Mouse (Mus musculus) midbrain, embryonic 13.5 days (tissue): Measurements from ENCODE around the gene Ly6g5b. TPM values are rescaled to one million over a fixed set of nuclear protein-coding genes. Genes with fewer than 3 reads are reported as not detected.

Experiments used
- ATAC-seq: fragments of 200-750 bp; cut with Nextera tagmentation; 2 replicates; pipeline ENCODE4 v1.8.0; 2017; ENCODE audit warnings: mild to moderate bottlenecking, moderate TSS enrichment, moderate library complexity
- H3K27ac ChIP-seq: fragments of 300-500 bp; sonication (generic); 2 replicates; pipeline ENCODE4 v1.5.1; 2015; ENCODE audit warnings: inconsistent platforms, mild to moderate bottlenecking, moderate library complexity
- H3K27me3 ChIP-seq: fragments of 300-500 bp; sonication (generic); 2 replicates; pipeline ENCODE4 v1.6.1; 2015; ENCODE audit warnings: mild to moderate bottlenecking, inconsistent platforms
- H3K36me3 ChIP-seq: fragments of 300-500 bp; sonication (generic); 2 replicates; pipeline ENCODE4 v1.6.1; 2015; ENCODE audit warnings: mild to moderate bottlenecking, inconsistent platforms
- H3K4me1 ChIP-seq: fragments of 300-500 bp; sonication (generic); replicated peaks from 2 replicates; pipeline ENCODE4 v1.6.1; 2015; ENCODE audit warnings: inconsistent platforms
- H3K4me2 ChIP-seq: fragments of 300-500 bp; sonication (generic); replicated peaks from 2 replicates; pipeline ENCODE4 v1.6.1; 2015; ENCODE audit warnings: moderate library complexity, mild to moderate bottlenecking, inconsistent platforms
- H3K4me3 ChIP-seq: fragments of 300-500 bp; sonication (generic); replicated peaks from 2 replicates; pipeline ENCODE4 v1.5.1; 2015; ENCODE audit warnings: mild to moderate bottlenecking, inconsistent platforms
- H3K9ac ChIP-seq: fragments of 300-500 bp; sonication (generic); replicated peaks from 2 replicates; pipeline ENCODE4 v1.6.1; 2015; ENCODE audit warnings: mild to moderate bottlenecking, inconsistent platforms
- H3K9me3 ChIP-seq: fragments of 300-500 bp; sonication (generic); 2 replicates; pipeline ENCODE4 v1.6.1; 2016; ENCODE audit warnings: mild to moderate bottlenecking, inconsistent platforms
- WGBS: fragments of 180-500 bp; shearing (Covaris S2); methylation state at CpG from one replicate; pipeline ENCODE4 v1.1.7; 2015; 5-methylcytosine and 5-hydroxymethylcytosine counted together
- polyA plus RNA-seq: library from polyadenylated mRNA; unstranded; fragments of >200 nt; fragmentation: Nextera tagmentation; extraction: Ambion mirVana; gene quantifications from 2 replicates; pipeline ENCODE4 v1.2.1, GENCODE M21; 2015

The Ly6g5b gene
- polyA plus RNA-seq, 1 experiment from 2014 or later, result 1.4 TPM

GRCm38 (mm10) chr17:35155451-35155850, 40.2 kb upstream of the Ly6g5b start:
- WGBS, result 93% methylated on average over 12 of the region's 12 CpGs
- H3K36me3 ChIP-seq, result peaks cover 98% of the 10 kb centered on the region
- no peaks in the 10 kb centered on the region for H3K4me1 ChIP-seq
- no peak for ATAC-seq
- H3K4me2 ChIP-seq, result no peak overlapping the region
- no peak overlapping the region for H3K9ac ChIP-seq
- no peaks in the 10 kb centered on the region for H3K27me3 ChIP-seq
- no peaks in the 10 kb centered on the region for H3K9me3 ChIP-seq
- H3K4me3 ChIP-seq, result no peak overlapping the region
- H3K27ac ChIP-seq, result no peak overlapping the region

DNA sequence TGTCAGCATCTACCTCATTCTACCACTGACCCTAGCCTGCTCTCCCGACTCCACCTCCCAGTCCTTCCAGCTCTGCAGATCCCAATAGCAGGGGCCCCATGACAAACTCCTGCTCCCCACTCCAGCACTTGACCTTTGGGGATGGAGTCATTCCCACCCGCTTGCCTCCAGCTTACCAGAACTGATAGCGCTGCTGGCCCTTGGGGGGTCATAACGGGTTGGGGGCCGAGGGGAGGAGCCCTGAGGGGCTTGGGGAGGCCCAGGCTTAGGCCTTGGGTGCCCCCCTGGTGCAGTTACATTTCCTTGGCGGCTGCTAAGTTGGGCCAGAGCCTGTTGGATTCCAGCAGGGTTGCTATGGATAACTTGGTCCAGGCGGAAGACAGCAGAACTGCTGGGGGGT, 39.4 kb upstream of the Ly6g5b start:
- no peak overlapping the region for H3K9ac ChIP-seq
- no peaks in the 10 kb centered on the region for H3K27me3 ChIP-seq
- peaks cover 98% of the 10 kb centered on the region for H3K36me3 ChIP-seq
- H3K4me3 ChIP-seq, result no peak overlapping the region
- no peak overlapping the region for H3K4me2 ChIP-seq
- 81% methylated on average over 7 of the region's 7 CpGs for WGBS
- H3K27ac ChIP-seq, result no peak overlapping the region
- H3K4me1 ChIP-seq, result no peaks in the 10 kb centered on the region
- ATAC-seq, result no peak
- no peaks in the 10 kb centered on the region for H3K9me3 ChIP-seq

DNA sequence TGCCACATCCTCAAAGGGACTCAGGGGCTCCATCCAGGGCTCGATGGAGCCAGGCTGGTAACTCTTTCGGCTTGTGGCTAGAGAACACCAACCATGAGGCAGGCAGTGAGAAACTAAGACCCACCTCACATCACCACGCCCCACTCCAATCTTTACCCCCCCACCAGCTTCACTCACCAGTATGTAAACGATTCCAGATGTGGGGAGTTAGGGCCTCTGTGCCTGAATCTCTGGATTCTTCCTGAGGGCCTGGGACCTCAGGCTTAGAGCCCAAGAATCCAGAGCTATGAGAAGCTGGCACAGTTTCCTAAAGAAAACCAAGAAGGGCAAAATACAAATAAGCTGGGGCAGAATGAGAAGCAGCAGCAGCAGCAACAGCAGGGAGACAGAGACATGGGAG, 38.7 kb upstream of the Ly6g5b start:
- Histone ChIP-seq H3K27ac (no peak overlapping the region), H3K4me3 (no peak overlapping the region), H3K36me3 (peaks cover 98% of the 10 kb centered on the region), H3K27me3 (no peaks in the 10 kb centered on the region), H3K9me3 (no peaks in the 10 kb centered on the region), H3K4me2 (no peak overlapping the region), H3K9ac (no peak overlapping the region), H3K4me1 (no peaks in the 10 kb centered on the region)
- 94% methylated on average over 4 of the region's 4 CpGs for WGBS
- no peak for ATAC-seq

DNA sequence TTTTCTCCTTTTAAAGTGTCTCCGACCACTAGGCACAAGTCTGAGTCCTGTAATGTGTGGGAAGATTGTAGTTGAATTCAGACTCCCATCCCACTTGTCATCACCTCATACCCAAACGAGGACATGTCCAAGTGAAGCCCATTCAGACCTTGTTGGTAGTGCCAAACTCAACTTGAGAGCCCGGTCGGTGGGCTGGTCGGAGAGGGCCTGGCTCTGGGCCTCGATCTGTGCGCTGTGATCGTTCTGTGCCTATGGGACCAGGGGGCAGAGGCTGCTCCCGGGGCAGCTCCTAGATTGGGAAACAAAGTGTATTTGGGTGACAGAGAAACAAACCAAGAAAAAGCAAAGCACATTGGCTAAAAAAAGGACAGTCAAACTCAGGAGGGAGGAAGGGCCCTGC, 37.8 kb upstream of the Ly6g5b start:
- peaks cover 98% of the 10 kb centered on the region for H3K36me3 ChIP-seq
- no peaks in the 10 kb centered on the region for H3K27me3 ChIP-seq
- H3K4me1 ChIP-seq, result no peaks in the 10 kb centered on the region
- H3K9ac ChIP-seq, result no peak overlapping the region
- no peak overlapping the region for H3K4me2 ChIP-seq
- no peak overlapping the region for H3K4me3 ChIP-seq
- no peak for ATAC-seq
- H3K27ac ChIP-seq, result no peak overlapping the region
- 95% methylated on average over 9 of the region's 9 CpGs for WGBS
- H3K9me3 ChIP-seq, result no peaks in the 10 kb centered on the region

- no peaks in the 10 kb centered on the region for H3K27me3 ChIP-seq
- H3K36me3 ChIP-seq, result peaks cover 98% of the 10 kb centered on the region
- no peak for ATAC-seq
- WGBS, result 96% methylated on average over 4 of the region's 4 CpGs
- no peaks in the 10 kb centered on the region for H3K9me3 ChIP-seq
- H3K9ac ChIP-seq, result no peak overlapping the region
- H3K27ac ChIP-seq, result no peak overlapping the region
- H3K4me2 ChIP-seq, result no peak overlapping the region
- no peaks in the 10 kb centered on the region for H3K4me1 ChIP-seq
- H3K4me3 ChIP-seq, result no peak overlapping the region
Observed at GRCm38 (mm10) chr17:35152121-35152520, 36.9 kb upstream of the Ly6g5b start.

DNA sequence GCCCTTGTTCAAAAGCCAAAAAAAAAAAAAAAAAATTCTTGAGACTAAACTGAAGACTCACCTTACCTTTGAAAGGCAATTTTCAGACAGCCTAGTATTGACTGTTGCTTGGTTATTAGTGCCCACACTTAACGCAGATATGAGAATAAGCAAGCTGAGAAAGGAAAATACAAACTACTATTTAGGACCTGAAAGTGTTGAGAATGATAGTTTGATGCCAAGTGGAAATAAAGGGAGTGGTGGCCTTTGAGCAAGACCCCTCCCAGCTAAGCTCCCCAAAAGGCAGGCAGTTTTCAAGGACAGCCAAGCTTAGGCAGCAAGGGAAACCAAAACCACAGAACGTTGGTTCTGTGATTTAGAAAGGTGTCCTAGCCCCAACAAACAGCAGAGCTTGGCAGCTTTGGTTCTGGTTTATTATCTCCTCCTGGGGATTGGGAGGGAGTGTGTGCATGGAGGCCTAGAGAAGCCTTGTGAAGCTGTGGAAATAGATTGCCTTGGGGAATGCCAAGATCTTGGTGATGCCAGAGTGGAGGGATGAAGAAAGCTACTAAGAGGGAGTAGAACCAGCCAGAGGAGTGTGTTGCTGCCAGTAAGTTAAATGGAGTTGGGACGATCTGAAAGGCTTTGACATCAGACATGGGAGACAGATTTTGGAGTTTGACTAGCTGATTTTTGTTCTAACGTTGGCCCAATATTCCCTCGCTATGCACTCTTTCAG, 32.9 kb upstream of the Ly6g5b start:
- ATAC-seq, result no peak
- H3K27me3 ChIP-seq, result no peaks in the 10 kb centered on the region
- no peak overlapping the region for H3K4me3 ChIP-seq
- 65% methylated on average over 5 of the region's 5 CpGs for WGBS
- H3K27ac ChIP-seq, result peak overlapping the region; percentile 39
- H3K9ac ChIP-seq, result no peak overlapping the region
- no peak overlapping the region for H3K4me2 ChIP-seq
- 0 out of 2 replicates have a peak, but pooled peaks cover 3% of the 10 kb centered on the region for H3K9me3 ChIP-seq
- peaks cover 98% of the 10 kb centered on the region for H3K36me3 ChIP-seq
- H3K4me1 ChIP-seq, result no peaks in the 10 kb centered on the region

DNA sequence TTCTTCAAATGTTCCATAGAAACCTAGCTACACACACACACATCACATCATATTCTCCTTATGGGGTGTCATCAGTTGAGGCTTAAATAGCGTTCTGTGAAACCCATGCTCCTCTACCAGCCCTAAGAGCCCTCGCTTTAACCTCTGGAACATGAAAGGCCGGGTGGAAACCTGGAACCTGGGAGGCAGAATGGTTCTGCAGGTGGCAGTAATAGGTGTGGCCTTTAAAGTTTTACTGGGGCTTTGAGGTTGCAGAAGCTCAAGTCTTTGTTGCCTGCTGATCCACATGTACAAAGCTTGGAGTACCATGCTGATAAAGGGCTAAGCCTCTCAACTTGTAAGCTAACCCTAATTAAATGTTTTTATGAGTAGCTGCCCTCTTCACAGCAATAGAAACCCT, 32.1 kb upstream of the Ly6g5b start:
- WGBS, result 64% methylated on average over 3 of the region's 3 CpGs

DNA sequence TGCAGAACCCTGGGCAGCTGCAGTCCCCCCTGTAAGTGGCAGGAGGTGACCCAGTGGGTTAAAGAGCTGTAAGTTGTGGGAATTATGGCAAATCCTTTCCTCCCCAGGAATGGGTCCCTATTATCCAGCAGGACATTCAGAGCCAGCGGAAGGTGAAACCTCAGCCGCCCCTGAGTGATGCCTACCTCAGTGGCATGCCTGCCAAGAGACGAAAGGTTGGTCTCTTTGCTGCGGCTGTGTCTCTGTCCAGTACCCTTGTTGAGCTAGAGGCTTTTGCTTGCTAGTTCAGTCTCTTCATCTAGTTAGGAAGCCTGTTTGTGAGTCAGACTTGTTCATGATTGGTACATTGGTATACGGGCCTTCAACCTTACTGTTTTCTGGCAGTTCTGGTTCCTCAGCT, 30.9 kb upstream of the Ly6g5b start:
- Histone ChIP-seq H3K9me3 (0 out of 2 replicates have a peak, but pooled peaks cover 3% of the 10 kb centered on the region), H3K9ac (no peak overlapping the region), H3K4me1 (no peaks in the 10 kb centered on the region), H3K27me3 (no peaks in the 10 kb centered on the region), H3K27ac (0 out of 2 replicates have a peak overlapping the region, but pooled peaks have one; percentile 56), H3K36me3 (peaks cover 98% of the 10 kb centered on the region), H3K4me3 (no peak overlapping the region), H3K4me2 (no peak overlapping the region)
- no peak for ATAC-seq
- WGBS, result 93% methylated on average over 5 of the region's 5 CpGs

More for the DNA sequence above, 32.1 kb upstream of the Ly6g5b start:
- Histone ChIP-seq H3K4me1 (no peaks in the 10 kb centered on the region), H3K36me3 (peaks cover 98% of the 10 kb centered on the region), H3K9me3 (0 out of 2 replicates have a peak, but pooled peaks cover 3% of the 10 kb centered on the region), H3K4me3 (no peak overlapping the region), H3K27me3 (no peaks in the 10 kb centered on the region), H3K9ac (no peak overlapping the region), H3K4me2 (no peak overlapping the region), H3K27ac (peak overlapping the region; percentile 56; the same call in 1 of the 2 replicates)
- ATAC-seq, result no peak

DNA sequence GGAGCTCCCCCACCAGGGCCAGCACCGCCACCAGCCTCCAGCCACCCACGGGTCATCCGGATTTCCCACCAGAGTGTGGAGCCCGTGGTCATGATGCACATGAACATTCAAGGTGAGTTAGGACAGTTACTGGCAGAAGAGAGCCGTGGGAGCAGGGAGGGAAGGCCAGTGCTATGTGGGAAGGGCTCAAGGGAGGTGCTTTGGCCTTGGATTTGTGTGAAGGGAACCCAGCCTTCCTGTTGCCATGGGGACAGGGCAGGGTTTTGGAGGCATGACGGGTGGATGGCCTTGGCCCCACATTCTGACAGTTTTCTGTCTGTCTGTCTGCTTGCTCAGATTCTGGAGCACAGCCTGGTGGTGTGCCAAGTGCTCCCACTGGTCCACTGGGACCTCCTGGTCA, 26.7 kb upstream of the Ly6g5b start:
- H3K27me3 ChIP-seq, result no peaks in the 10 kb centered on the region
- H3K9me3 ChIP-seq, result 0 out of 2 replicates have a peak, but pooled peaks cover 3% of the 10 kb centered on the region
- no peak overlapping the region for H3K4me2 ChIP-seq
- no peak overlapping the region for H3K9ac ChIP-seq
- H3K4me1 ChIP-seq, result peaks cover 17% of the 10 kb centered on the region
- WGBS, result 86% methylated on average over 6 of the region's 6 CpGs
- no peak overlapping the region for H3K27ac ChIP-seq
- H3K36me3 ChIP-seq, result peaks cover 89% of the 10 kb centered on the region
- ATAC-seq, result no peak
- H3K4me3 ChIP-seq, result no peak overlapping the region

GRCm38 (mm10) chr17:35140490-35140996, 25.3 kb upstream of the Ly6g5b start:
- no peaks in the 10 kb centered on the region for H3K27me3 ChIP-seq
- peaks cover 26% of the 10 kb centered on the region for H3K4me1 ChIP-seq
- H3K27ac ChIP-seq, result no peak overlapping the region
- no peak overlapping the region for H3K4me3 ChIP-seq
- H3K4me2 ChIP-seq, result no peak overlapping the region
- 0 out of 2 replicates have a peak, but pooled peaks cover 3% of the 10 kb centered on the region for H3K9me3 ChIP-seq
- H3K36me3 ChIP-seq, result peaks cover 74% of the 10 kb centered on the region
- no peak for ATAC-seq
- H3K9ac ChIP-seq, result no peak overlapping the region
- 81% methylated on average over 16 of the region's 16 CpGs for WGBS

GRCm38 (mm10) chr17:35139269-35139668, 24.0 kb upstream of the Ly6g5b start:
- H3K4me2 ChIP-seq, result no peak overlapping the region
- no peaks in the 10 kb centered on the region for H3K27me3 ChIP-seq
- no peak overlapping the region for H3K9ac ChIP-seq
- peaks cover 26% of the 10 kb centered on the region for H3K4me1 ChIP-seq
- WGBS, result 98% methylated on average over 3 of the region's 3 CpGs
- ATAC-seq, result no peak
- H3K4me3 ChIP-seq, result no peak overlapping the region
- no peak overlapping the region for H3K27ac ChIP-seq
- H3K9me3 ChIP-seq, result 0 out of 2 replicates have a peak, but pooled peaks cover 3% of the 10 kb centered on the region
- peaks cover 62% of the 10 kb centered on the region for H3K36me3 ChIP-seq

GRCm38 (mm10) chr17:35135591-35136320, 20.5 kb upstream of the Ly6g5b start:
- H3K36me3 ChIP-seq, result peaks cover 27% of the 10 kb centered on the region
- H3K4me3 ChIP-seq, result peak overlapping the region; percentile 80
- peak overlapping the region; percentile 91 for H3K4me2 ChIP-seq
- no peaks in the 10 kb centered on the region for H3K9me3 ChIP-seq
- peak overlapping the region; percentile 97 for H3K27ac ChIP-seq
- peak; percentile 78 for ATAC-seq
- H3K4me1 ChIP-seq, result peaks cover 26% of the 10 kb centered on the region
- no peaks in the 10 kb centered on the region for H3K27me3 ChIP-seq
- peak overlapping the region; percentile 89 for H3K9ac ChIP-seq
- under 1% methylated on average over 43 of the region's 43 CpGs for WGBS
